Mouse (Mus musculus): ENCODE measurements around the gene Ank2.
"Not testable (repeated sequence)": the region's sequence is repeated elsewhere in the genome, so short reads cannot be mapped to it uniquely, and the experiment has no call there.

Ank2 gene

GRCm38 (mm10) chr3:127350602-127351362 lies 148.4 kb downstream of the Ank2 start:
- in situ Hi-C loops (cut with MboI): no loop called here

GRCm38 (mm10) chr3:127348926-127349325 lies 150.2 kb downstream of the Ank2 start:
- in situ Hi-C loops (cut with MboI): no loop called here

- in situ Hi-C loops (cut with MboI): no loop called here
Measured at GRCm38 (mm10) chr3:127345860-127346459, 153.2 kb downstream of the Ank2 start.

- in situ Hi-C loops (cut with MboI): no loop called here
Measured at GRCm38 (mm10) chr3:127341300-127341699, 157.8 kb downstream of the Ank2 start.

GRCm38 (mm10) chr3:127334876-127335275 lies 164.3 kb downstream of the Ank2 start:
- in situ Hi-C loops (cut with MboI): no loop called here

GRCm38 (mm10) chr3:127331562-127331961 lies 167.6 kb downstream of the Ank2 start:
- in situ Hi-C loops (cut with MboI): no loop called here

- in situ Hi-C loops (cut with MboI): no loop called here
Measured at GRCm38 (mm10) chr3:127326355-127326754, 172.8 kb downstream of the Ank2 start.

- in situ Hi-C loops (cut with MboI): no loop called here
Measured at GRCm38 (mm10) chr3:127322870-127323269, 176.3 kb downstream of the Ank2 start.

GRCm38 (mm10) chr3:127321645-127322044 lies 177.5 kb downstream of the Ank2 start:
- in situ Hi-C loops (cut with MboI): no loop called here

GRCm38 (mm10) chr3:127321031-127321430 lies 178.1 kb downstream of the Ank2 start:
- in situ Hi-C loops (cut with MboI): not testable (repeated sequence)

- in situ Hi-C loops (cut with MboI): no loop called here
Measured at GRCm38 (mm10) chr3:127320311-127320710, 178.8 kb downstream of the Ank2 start.

GRCm38 (mm10) chr3:127317641-127318040 lies 181.5 kb downstream of the Ank2 start:
- in situ Hi-C loops (cut with MboI): no loop called here

- in situ Hi-C loops (cut with MboI): no loop called here
Measured at GRCm38 (mm10) chr3:127316717-127317116, 182.4 kb downstream of the Ank2 start.

GRCm38 (mm10) chr3:127311521-127311920 lies 187.6 kb downstream of the Ank2 start:
- in situ Hi-C loops (cut with MboI): no loop called here

- in situ Hi-C loops (cut with MboI): no loop called here
Measured at GRCm38 (mm10) chr3:127310079-127310478, 189.1 kb downstream of the Ank2 start.

- in situ Hi-C loops (cut with MboI): no loop called here
Measured at GRCm38 (mm10) chr3:127303957-127304553, 195.1 kb downstream of the Ank2 start.

GRCm38 (mm10) chr3:127303041-127303440 lies 196.1 kb downstream of the Ank2 start:
- in situ Hi-C loops (cut with MboI): no loop called here

- in situ Hi-C loops (cut with MboI): no loop called here
Measured at GRCm38 (mm10) chr3:127300790-127301189, 198.4 kb downstream of the Ank2 start.

GRCm38 (mm10) chr3:127295921-127296320 lies 203.2 kb downstream of the Ank2 start:
- in situ Hi-C loops (cut with MboI): no loop called here

- in situ Hi-C loops (cut with MboI): no loop called here
Measured at GRCm38 (mm10) chr3:127294610-127295349, 204.4 kb downstream of the Ank2 start.

- in situ Hi-C loops (cut with MboI): no loop called here
Measured at GRCm38 (mm10) chr3:127294079-127294478, 205.1 kb downstream of the Ank2 start.

- in situ Hi-C loops (cut with MboI): no loop called here
Measured at GRCm38 (mm10) chr3:127293479-127293874, 205.7 kb downstream of the Ank2 start.

All from mature B cell (primary cell).